Mouse (Mus musculus): ENCODE measurements around the gene Bcl2a1b. TPM values are rescaled to one million over a fixed set of nuclear protein-coding genes. Genes with fewer than 3 reads are reported as not detected.

The Bcl2a1b gene
- polyA plus RNA-seq, 3 experiments from 2014 or later, result 262 to 408 (median 397) TPM

DNA sequence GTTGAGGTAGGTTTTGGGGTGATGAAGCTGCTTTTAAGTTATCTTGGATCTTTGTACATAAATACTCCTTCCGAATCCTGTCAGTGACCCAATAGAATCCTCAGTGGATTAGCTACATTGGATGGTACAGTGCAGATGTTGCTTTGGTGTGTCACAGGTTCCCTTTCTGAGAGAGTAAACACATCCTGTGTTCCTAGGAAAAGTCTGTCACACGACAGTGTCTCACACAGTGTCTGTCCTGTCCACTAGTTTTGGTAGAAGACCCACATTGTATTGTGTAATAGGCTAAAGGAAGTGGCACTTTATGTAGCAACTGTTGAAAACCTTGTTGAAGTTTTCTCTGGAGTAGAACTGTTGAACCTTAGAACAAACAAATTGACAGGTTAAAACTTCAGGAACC, 54.4 kb downstream of the Bcl2a1b start:
- ATAC-seq, result no peak

DNA sequence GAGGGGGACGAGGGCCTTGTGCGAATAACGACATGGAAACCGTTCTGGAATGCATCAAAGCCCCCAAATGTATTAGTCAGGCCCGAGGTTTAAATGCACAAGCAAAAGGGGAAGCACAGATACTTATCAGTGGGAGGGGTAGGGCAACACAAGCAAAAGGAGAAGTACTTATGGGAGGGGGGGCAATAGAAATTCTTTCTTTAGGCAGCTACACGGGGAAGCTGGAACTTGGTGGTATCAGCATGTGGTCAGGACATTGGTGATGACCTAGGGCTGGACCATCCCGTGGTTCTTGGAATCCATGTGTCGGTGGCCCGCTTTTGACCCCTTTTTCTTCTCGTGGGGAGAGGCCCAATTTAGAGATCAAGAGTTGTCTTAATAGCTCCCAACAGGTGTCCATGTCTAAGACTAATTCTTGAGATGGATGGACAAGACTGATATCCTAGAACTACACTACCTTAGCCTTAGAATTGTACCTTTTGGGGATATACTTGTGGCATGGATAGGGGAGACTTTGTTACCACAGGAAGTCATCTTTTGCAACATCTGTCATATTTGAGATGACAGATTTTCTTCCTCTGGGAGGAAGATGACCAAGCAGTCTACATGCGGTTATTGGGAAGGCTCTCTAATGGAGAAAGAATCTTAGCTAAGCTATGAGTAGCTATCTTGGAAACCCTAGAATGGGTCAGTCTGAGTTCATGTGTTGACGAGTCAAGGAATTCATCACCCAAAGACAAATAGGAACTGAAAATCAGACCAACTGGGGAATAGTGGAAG, 57.7 kb downstream of the Bcl2a1b start:
- no peak for ATAC-seq

Other genes with a start within 250 kb of the Bcl2a1b start
- 1 to 10 TPM in 1 of 3 experiments, under 1 TPM in 1, not detected in 1; 0.56 to 3.2 TPM for gene Bcl2a1a, start 242.3 kb upstream of the Bcl2a1b start, polyA plus RNA-seq (2017; shearing (Covaris generic))
- under 1 TPM in 1 of 3 experiments, not detected in 2; 0.17 TPM for gene Trim43b, start 106.4 kb upstream of the Bcl2a1b start, polyA plus RNA-seq (2017; shearing (Covaris generic))
- gene Gm29094, start 170 bp downstream of the Bcl2a1b start, polyA plus RNA-seq (2017; shearing (Covaris generic)), result 10 to 100 TPM in 2 of 3 experiments, 1 to 10 TPM in 1; 8.7 to 48.0 (median 45.0) TPM
- 100 to 1,000 TPM in 1 of 3 experiments, 10 to 100 TPM in 2; 85.3 to 110 (median 93.7) TPM for gene Mthfs, start 11.5 kb downstream of the Bcl2a1b start, polyA plus RNA-seq (2017; shearing (Covaris generic))